Mouse (Mus musculus): ENCODE results near the gene Wrap73. TPM values are rescaled to one million over a fixed set of nuclear protein-coding genes. Genes with fewer than 3 reads are reported as not detected.

Wrap73 gene
- polyA plus RNA-seq, 1 experiment from 2014 or later: 24.1 TPM

GRCm38 (mm10) chr4:154185001-154185400, 42.8 kb downstream of the Wrap73 start:
- 0 out of 2 replicates have a peak overlapping the region, but pooled peaks have one; percentile 1 for H3K27ac ChIP-seq (ENCODE audit: poor library complexity, severe bottlenecking)
- H3K9me3 ChIP-seq (replicated peaks): no peaks in the 10 kb centered on the region
- H3K27me3 ChIP-seq (replicated peaks): peaks cover 12% of the 10 kb centered on the region; the same call in 1 of the 2 replicates
- H3K4me1 ChIP-seq (replicated peaks): peaks cover 37% of the 10 kb centered on the region
- no peak overlapping the region for H3K4me2 ChIP-seq
- H3K4me3 ChIP-seq: no peak overlapping the region
- WGBS: 55% methylated on average over 5 of the region's 5 CpGs
- 0 out of 2 replicates have a peak overlapping the region, but pooled peaks have one; percentile 22 for H3K9ac ChIP-seq
- no peak for ATAC-seq (ENCODE audit: insufficient number of reproducible peaks, low FRiP score)
- H3K36me3 ChIP-seq: no peaks in the 10 kb centered on the region

- no peaks in the 10 kb centered on the region for H3K9me3 ChIP-seq (replicated peaks)
- WGBS: 48% methylated on average over 11 of the region's 11 CpGs
- H3K27ac ChIP-seq (ENCODE audit: poor library complexity, severe bottlenecking): peak overlapping the region; percentile 1; the same call in 1 of the 2 replicates
- H3K9ac ChIP-seq: no peak overlapping the region
- no peak overlapping the region for H3K4me2 ChIP-seq
- H3K36me3 ChIP-seq: peaks cover under 1% of the 10 kb centered on the region; the same call in 1 of the 2 replicates
- no peak overlapping the region for H3K4me3 ChIP-seq
- ATAC-seq (ENCODE audit: insufficient number of reproducible peaks, low FRiP score): no peak; the same call in 1 of the 2 replicates
- H3K4me1 ChIP-seq (replicated peaks): peaks cover 37% of the 10 kb centered on the region
- peaks cover 12% of the 10 kb centered on the region; the same call in 1 of the 2 replicates for H3K27me3 ChIP-seq (replicated peaks)
Measured at GRCm38 (mm10) chr4:154186002-154186537, 43.9 kb downstream of the Wrap73 start.

GRCm38 (mm10) chr4:154188948-154189347, 46.8 kb downstream of the Wrap73 start:
- ATAC-seq (ENCODE audit: insufficient number of reproducible peaks, low FRiP score): peak; percentile 47
- WGBS: 54% methylated on average over 8 of the region's 8 CpGs
- no peak overlapping the region for H3K4me2 ChIP-seq
- H3K27ac ChIP-seq (ENCODE audit: poor library complexity, severe bottlenecking): peak overlapping the region; percentile 40
- no peak overlapping the region for H3K9ac ChIP-seq
- H3K36me3 ChIP-seq: peaks cover 3% of the 10 kb centered on the region; the same call in 1 of the 2 replicates
- H3K4me1 ChIP-seq (replicated peaks): peaks cover 30% of the 10 kb centered on the region
- H3K9me3 ChIP-seq (replicated peaks): no peaks in the 10 kb centered on the region
- 0 out of 2 replicates have a peak, but pooled peaks cover 3% of the 10 kb centered on the region for H3K27me3 ChIP-seq (replicated peaks)
- no peak overlapping the region for H3K4me3 ChIP-seq

GRCm38 (mm10) chr4:154197961-154198360, 55.8 kb downstream of the Wrap73 start:
- peaks cover 3% of the 10 kb centered on the region; the same call in 1 of the 2 replicates for H3K36me3 ChIP-seq
- no peaks in the 10 kb centered on the region; the same call in 1 of the 2 replicates for H3K9me3 ChIP-seq (replicated peaks)
- no peak overlapping the region for H3K9ac ChIP-seq
- no peak overlapping the region for H3K4me2 ChIP-seq
- H3K27ac ChIP-seq (ENCODE audit: poor library complexity, severe bottlenecking): no peak overlapping the region
- no peak for ATAC-seq (ENCODE audit: insufficient number of reproducible peaks, low FRiP score)
- H3K4me3 ChIP-seq: no peak overlapping the region
- no peaks in the 10 kb centered on the region for H3K27me3 ChIP-seq (replicated peaks)
- peaks cover 12% of the 10 kb centered on the region for H3K4me1 ChIP-seq (replicated peaks)
- WGBS: 50% methylated on average over 6 of the region's 6 CpGs

- Histone ChIP-seq H3K4me2 (no peak overlapping the region), H3K36me3 (peaks cover 3% of the 10 kb centered on the region; the same call in 1 of the 2 replicates), H3K9ac (no peak overlapping the region), H3K4me1 (replicated peaks) (peaks cover 12% of the 10 kb centered on the region), H3K4me3 (no peak overlapping the region), H3K27ac (ENCODE audit: poor library complexity, severe bottlenecking) (peak overlapping the region; percentile 29; the same call in 1 of the 2 replicates), H3K27me3 (replicated peaks) (no peaks in the 10 kb centered on the region), H3K9me3 (replicated peaks) (no peaks in the 10 kb centered on the region; the same call in 1 of the 2 replicates)
- no peak for ATAC-seq (ENCODE audit: insufficient number of reproducible peaks, low FRiP score)
- 60% methylated on average over 7 of the region's 7 CpGs for WGBS
Measured at GRCm38 (mm10) chr4:154198377-154198961, 56.3 kb downstream of the Wrap73 start.

- H3K4me3 ChIP-seq: no peak overlapping the region
- H3K4me1 ChIP-seq (replicated peaks): peaks cover 34% of the 10 kb centered on the region
- no peak overlapping the region for H3K27ac ChIP-seq (ENCODE audit: poor library complexity, severe bottlenecking)
- ATAC-seq (ENCODE audit: insufficient number of reproducible peaks, low FRiP score): no peak
- no peaks in the 10 kb centered on the region for H3K27me3 ChIP-seq (replicated peaks)
- no peaks in the 10 kb centered on the region for H3K36me3 ChIP-seq
- no peaks in the 10 kb centered on the region for H3K9me3 ChIP-seq (replicated peaks)
- no peak overlapping the region for H3K9ac ChIP-seq
- no peak overlapping the region for H3K4me2 ChIP-seq
- WGBS: 80% methylated on average over 5 of the region's 5 CpGs
Measured at GRCm38 (mm10) chr4:154201511-154201910, 59.3 kb downstream of the Wrap73 start.

- Histone ChIP-seq H3K9ac (no peak overlapping the region), H3K4me1 (replicated peaks) (peaks cover 22% of the 10 kb centered on the region), H3K4me2 (no peak overlapping the region), H3K9me3 (replicated peaks) (no peaks in the 10 kb centered on the region), H3K27ac (ENCODE audit: poor library complexity, severe bottlenecking) (no peak overlapping the region), H3K27me3 (replicated peaks) (0 out of 2 replicates have a peak, but pooled peaks cover 8% of the 10 kb centered on the region), H3K4me3 (no peak overlapping the region), H3K36me3 (no peaks in the 10 kb centered on the region)
- ATAC-seq (ENCODE audit: insufficient number of reproducible peaks, low FRiP score): no peak
- 67% methylated on average over 7 of the region's 7 CpGs for WGBS
Measured at GRCm38 (mm10) chr4:154204532-154204931, 62.4 kb downstream of the Wrap73 start.

- Histone ChIP-seq H3K4me3 (no peak overlapping the region), H3K27me3 (replicated peaks) (0 out of 2 replicates have a peak, but pooled peaks cover 8% of the 10 kb centered on the region), H3K4me1 (replicated peaks) (peaks cover 28% of the 10 kb centered on the region), H3K9me3 (replicated peaks) (no peaks in the 10 kb centered on the region), H3K9ac (no peak overlapping the region), H3K27ac (ENCODE audit: poor library complexity, severe bottlenecking) (no peak overlapping the region), H3K36me3 (no peaks in the 10 kb centered on the region), H3K4me2 (no peak overlapping the region)
- 50% methylated on average over 5 of the region's 5 CpGs for WGBS
- peak; percentile 19; the same call in 1 of the 2 replicates for ATAC-seq (ENCODE audit: insufficient number of reproducible peaks, low FRiP score)
Measured at GRCm38 (mm10) chr4:154205392-154205791, 63.2 kb downstream of the Wrap73 start.

GRCm38 (mm10) chr4:154207261-154207660, 65.1 kb downstream of the Wrap73 start:
- ATAC-seq (ENCODE audit: insufficient number of reproducible peaks, low FRiP score): 0 out of 2 replicates have a peak, but pooled peaks have one; percentile 12
- peaks cover 29% of the 10 kb centered on the region for H3K4me1 ChIP-seq (replicated peaks)
- H3K27me3 ChIP-seq (replicated peaks): 0 out of 2 replicates have a peak, but pooled peaks cover 8% of the 10 kb centered on the region
- H3K27ac ChIP-seq (ENCODE audit: poor library complexity, severe bottlenecking): no peak overlapping the region
- H3K9me3 ChIP-seq (replicated peaks): no peaks in the 10 kb centered on the region
- H3K4me3 ChIP-seq: no peak overlapping the region
- no peaks in the 10 kb centered on the region for H3K36me3 ChIP-seq
- H3K4me2 ChIP-seq: no peak overlapping the region
- WGBS: 15% methylated on average over 5 of the region's 5 CpGs
- H3K9ac ChIP-seq: no peak overlapping the region

GRCm38 (mm10) chr4:154209054-154209453, 66.9 kb downstream of the Wrap73 start:
- H3K27ac ChIP-seq (ENCODE audit: poor library complexity, severe bottlenecking): no peak overlapping the region
- peaks cover 8% of the 10 kb centered on the region; the same call in 1 of the 2 replicates for H3K27me3 ChIP-seq (replicated peaks)
- H3K4me2 ChIP-seq: no peak overlapping the region
- WGBS: 65% methylated on average over 6 of the region's 6 CpGs
- peaks cover 40% of the 10 kb centered on the region for H3K4me1 ChIP-seq (replicated peaks)
- no peaks in the 10 kb centered on the region for H3K36me3 ChIP-seq
- H3K9ac ChIP-seq: no peak overlapping the region
- H3K9me3 ChIP-seq (replicated peaks): no peaks in the 10 kb centered on the region
- no peak for ATAC-seq (ENCODE audit: insufficient number of reproducible peaks, low FRiP score)
- H3K4me3 ChIP-seq: no peak overlapping the region

GRCm38 (mm10) chr4:154209825-154210224, 67.7 kb downstream of the Wrap73 start:
- Histone ChIP-seq H3K36me3 (no peaks in the 10 kb centered on the region), H3K9me3 (replicated peaks) (no peaks in the 10 kb centered on the region), H3K27ac (ENCODE audit: poor library complexity, severe bottlenecking) (no peak overlapping the region), H3K9ac (no peak overlapping the region), H3K4me2 (no peak overlapping the region), H3K27me3 (replicated peaks) (peaks cover 8% of the 10 kb centered on the region), H3K4me1 (replicated peaks) (peaks cover 40% of the 10 kb centered on the region), H3K4me3 (no peak overlapping the region)
- no peak for ATAC-seq (ENCODE audit: insufficient number of reproducible peaks, low FRiP score)
- WGBS: 30% methylated on average over 3 of the region's 3 CpGs
